Mouse (Mus musculus) liver, embryonic 13.5 days (tissue): ENCODE measurements around the gene Secisbp2. TPM values are rescaled to one million over a fixed set of nuclear protein-coding genes. Genes with fewer than 3 reads are reported as not detected.
"Not testable (repeated sequence)": the region's sequence is repeated elsewhere in the genome, so short reads cannot be mapped to it uniquely, and the experiment has no call there.

Source experiments
- ATAC-seq: fragments of 200-750 bp; cut with Nextera tagmentation; 2 replicates; pipeline ENCODE4 v1.8.0; 2017; ENCODE audit warnings: low read depth, mild to moderate bottlenecking, moderate number of reproducible peaks, moderate library complexity
- DNase-seq: peaks from one replicate; pipeline ENCODE4 v3.0.0; 2022
- H3K27ac ChIP-seq: fragments of 300-500 bp; sonication (generic); 2 replicates; pipeline ENCODE4 v1.5.1; 2015; ENCODE audit warnings: moderate library complexity, mild to moderate bottlenecking, inconsistent platforms
- H3K27me3 ChIP-seq: fragments of 300-500 bp; sonication (generic); 2 replicates; pipeline ENCODE4 v1.6.1; 2015; ENCODE audit warnings: mild to moderate bottlenecking, inconsistent platforms
- H3K36me3 ChIP-seq: fragments of 300-500 bp; sonication (generic); 2 replicates; pipeline ENCODE4 v1.6.1; 2015; ENCODE audit warnings: mild to moderate bottlenecking, inconsistent platforms
- H3K4me1 ChIP-seq: fragments of 300-500 bp; sonication (generic); replicated peaks from 2 replicates; pipeline ENCODE4 v1.6.1; 2015; ENCODE audit warnings: inconsistent platforms
- H3K4me2 ChIP-seq: fragments of 300-500 bp; sonication (generic); 2 replicates; pipeline ENCODE4 v1.6.1; 2015; ENCODE audit warnings: inconsistent platforms, mild to moderate bottlenecking, moderate library complexity
- H3K4me3 ChIP-seq: fragments of 300-500 bp; sonication (generic); replicated peaks from 2 replicates; pipeline ENCODE4 v1.5.1; 2015; ENCODE audit warnings: mild to moderate bottlenecking, inconsistent platforms
- H3K9ac ChIP-seq: fragments of 300-500 bp; sonication (generic); 2 replicates; pipeline ENCODE4 v1.6.1; 2015; ENCODE audit warnings: mild to moderate bottlenecking, inconsistent platforms
- H3K9me3 ChIP-seq: fragments of 300-500 bp; sonication (generic); replicated peaks from 2 replicates; pipeline ENCODE4 v1.6.1; 2016; ENCODE audit warnings: inconsistent platforms
- WGBS: fragments of 180-500 bp; shearing (Covaris S2); methylation state at CpG from one replicate; pipeline ENCODE4 v1.1.7; 2015; ENCODE audit not compliant: insufficient replicate concordance; 5-methylcytosine and 5-hydroxymethylcytosine counted together
- polyA plus RNA-seq: library from polyadenylated mRNA; unstranded; fragments of >200 nt; fragmentation: Nextera tagmentation; extraction: Ambion mirVana; gene quantifications from 2 replicates; pipeline ENCODE4 v1.2.1, GENCODE M21; 2015

Secisbp2 gene
- polyA plus RNA-seq, 1 experiment from 2014 or later = 21.0 TPM

- no peak for ATAC-seq
- WGBS = 27% methylated on average over 9 of the region's 9 CpGs
Measured at GRCm38 (mm10) chr13:51618602-51619001, 32.9 kb upstream of the Secisbp2 start.

GRCm38 (mm10) chr13:51622626-51623025 is 28.9 kb upstream of the Secisbp2 start:
- Histone ChIP-seq H3K4me1 (no peaks in the 10 kb centered on the region), H3K4me3 (no peak overlapping the region), H3K9ac (no peak overlapping the region), H3K9me3 (no peaks in the 10 kb centered on the region), H3K36me3 (no peaks in the 10 kb centered on the region), H3K27ac (no peak overlapping the region), H3K4me2 (no peak overlapping the region), H3K27me3 (no peaks in the 10 kb centered on the region)
- ATAC-seq = no peak
- no peak for DNase-seq
- 67% methylated on average over 5 of the region's 5 CpGs for WGBS

More at GRCm38 (mm10) chr13:51618602-51619001, 32.9 kb upstream of the Secisbp2 start:
- H3K36me3 ChIP-seq = no peaks in the 10 kb centered on the region
- H3K27ac ChIP-seq = no peak overlapping the region
- H3K9me3 ChIP-seq = no peaks in the 10 kb centered on the region
- peaks cover 4% of the 10 kb centered on the region for H3K4me1 ChIP-seq
- H3K4me3 ChIP-seq = no peak overlapping the region
- no peak for DNase-seq
- H3K9ac ChIP-seq = no peak overlapping the region
- no peaks in the 10 kb centered on the region for H3K27me3 ChIP-seq
- H3K4me2 ChIP-seq = no peak overlapping the region

GRCm38 (mm10) chr13:51623678-51624077 is 27.8 kb upstream of the Secisbp2 start:
- WGBS = 73% methylated on average over 2 of the region's 2 CpGs
- Histone ChIP-seq H3K27me3 (peaks cover 3% of the 10 kb centered on the region; the same call in 1 of the 2 replicates), H3K36me3 (no peaks in the 10 kb centered on the region), H3K4me3 (no peak overlapping the region), H3K27ac (no peak overlapping the region), H3K4me1 (no peaks in the 10 kb centered on the region), H3K4me2 (no peak overlapping the region), H3K9ac (no peak overlapping the region), H3K9me3 (no peaks in the 10 kb centered on the region)
- ATAC-seq (no peak), DNase-seq (no peak)

- Histone ChIP-seq H3K4me3 (no peak overlapping the region), H3K36me3 (no peaks in the 10 kb centered on the region), H3K4me1 (no peaks in the 10 kb centered on the region), H3K27ac (no peak overlapping the region), H3K9ac (no peak overlapping the region), H3K9me3 (no peaks in the 10 kb centered on the region), H3K4me2 (no peak overlapping the region), H3K27me3 (peaks cover 3% of the 10 kb centered on the region; the same call in 1 of the 2 replicates)
- 47% methylated on average over 6 of the region's 6 CpGs for WGBS
- ATAC-seq (no peak), DNase-seq (no peak)
Measured at GRCm38 (mm10) chr13:51628273-51628848, 23.1 kb upstream of the Secisbp2 start.

GRCm38 (mm10) chr13:51631354-51631992 is 20.0 kb upstream of the Secisbp2 start:
- DNase-seq = no peak
- no peak overlapping the region for H3K9ac ChIP-seq
- ATAC-seq = no peak
- H3K27ac ChIP-seq = no peak overlapping the region
- WGBS = 67% methylated on average over 15 of the region's 15 CpGs
- H3K9me3 ChIP-seq = no peaks in the 10 kb centered on the region
- H3K4me2 ChIP-seq = no peak overlapping the region
- peaks cover 3% of the 10 kb centered on the region; the same call in 1 of the 2 replicates for H3K27me3 ChIP-seq
- H3K4me3 ChIP-seq = no peak overlapping the region
- no peaks in the 10 kb centered on the region for H3K36me3 ChIP-seq
- H3K4me1 ChIP-seq = no peaks in the 10 kb centered on the region

- peaks cover 3% of the 10 kb centered on the region; the same call in 1 of the 2 replicates for H3K27me3 ChIP-seq
- H3K36me3 ChIP-seq = no peaks in the 10 kb centered on the region
- no peak overlapping the region for H3K27ac ChIP-seq
- no peaks in the 10 kb centered on the region for H3K4me1 ChIP-seq
- WGBS = 67% methylated on average over 5 of the region's 5 CpGs
- DNase-seq (no peak), ATAC-seq (no peak)
- no peak overlapping the region for H3K4me2 ChIP-seq
- no peak overlapping the region for H3K9ac ChIP-seq
- no peaks in the 10 kb centered on the region for H3K9me3 ChIP-seq
- H3K4me3 ChIP-seq = no peak overlapping the region
Measured at GRCm38 (mm10) chr13:51632560-51633218, 18.8 kb upstream of the Secisbp2 start.

- WGBS = 54% methylated on average over 5 of the region's 9 CpGs
- not testable (repeated sequence) for H3K9me3 ChIP-seq, DNase-seq, H3K27me3 ChIP-seq, H3K9ac ChIP-seq, H3K4me3 ChIP-seq, H3K36me3 ChIP-seq, H3K4me2 ChIP-seq, H3K27ac ChIP-seq, ATAC-seq, H3K4me1 ChIP-seq
Measured at GRCm38 (mm10) chr13:51635384-51635783, 16.1 kb upstream of the Secisbp2 start.

- H3K27ac ChIP-seq = no peak overlapping the region
- peak; percentile 18 for DNase-seq
- WGBS = 67% methylated on average over 4 of the region's 4 CpGs
- H3K4me2 ChIP-seq = no peak overlapping the region
- no peaks in the 10 kb centered on the region for H3K27me3 ChIP-seq
- ATAC-seq = no peak
- H3K4me3 ChIP-seq = no peak overlapping the region
- H3K9me3 ChIP-seq = no peaks in the 10 kb centered on the region
- peaks cover 11% of the 10 kb centered on the region for H3K4me1 ChIP-seq
- no peaks in the 10 kb centered on the region for H3K36me3 ChIP-seq
- no peak overlapping the region for H3K9ac ChIP-seq
Measured at GRCm38 (mm10) chr13:51638958-51639357, 12.5 kb upstream of the Secisbp2 start.

GRCm38 (mm10) chr13:51641424-51641823 is 10.1 kb upstream of the Secisbp2 start:
- no peak overlapping the region for H3K4me3 ChIP-seq
- H3K9ac ChIP-seq = no peak overlapping the region
- H3K4me2 ChIP-seq = no peak overlapping the region
- DNase-seq (no peak), ATAC-seq (no peak)
- no peaks in the 10 kb centered on the region for H3K27me3 ChIP-seq
- 77% methylated on average over 3 of the region's 3 CpGs for WGBS
- no peaks in the 10 kb centered on the region for H3K9me3 ChIP-seq
- H3K4me1 ChIP-seq = peaks cover 15% of the 10 kb centered on the region
- no peak overlapping the region for H3K27ac ChIP-seq
- H3K36me3 ChIP-seq = no peaks in the 10 kb centered on the region

- Histone ChIP-seq H3K9ac (no peak overlapping the region), H3K4me1 (peaks cover 16% of the 10 kb centered on the region), H3K4me3 (no peak overlapping the region), H3K9me3 (no peaks in the 10 kb centered on the region), H3K27me3 (no peaks in the 10 kb centered on the region), H3K27ac (peak overlapping the region; percentile 31; the same call in 1 of the 2 replicates), H3K36me3 (no peaks in the 10 kb centered on the region), H3K4me2 (peak overlapping the region; percentile 18)
- no peak for ATAC-seq
- DNase-seq = no peak
- 55% methylated on average over 11 of the region's 11 CpGs for WGBS
Measured at GRCm38 (mm10) chr13:51642171-51642778, 9.2 kb upstream of the Secisbp2 start.
